Mouse (Mus musculus) bone marrow, adult 2 months (tissue): ENCODE data around the gene Siglecf. TPM values are rescaled to one million over a fixed set of nuclear protein-coding genes. Genes with fewer than 3 reads are reported as not detected.

Experiments
- H3K27ac ChIP-seq: fragments of 200-500 bp; 2 replicates; pipeline ENCODE4 v1.5.1; 2012; ENCODE audit warnings: low read depth, mild to moderate bottlenecking, control low read depth, inconsistent platforms, low read length; ENCODE audit not compliant: control insufficient read depth, poor library complexity, insufficient read depth
- H3K4me1 ChIP-seq: fragments of 200-500 bp; 2 replicates; pipeline ENCODE4 v1.6.1; 2011; ENCODE audit warnings: low read length; ENCODE audit not compliant: control insufficient read depth, insufficient read depth
- H3K4me3 ChIP-seq: fragments of 200-500 bp; replicated peaks from 2 replicates; pipeline ENCODE3; 2011; ENCODE audit warnings: mild to moderate bottlenecking, low read depth, low read length, control low read depth; ENCODE audit not compliant: control insufficient read depth
- CTCF ChIP-seq: fragments of 200-500 bp; IDR thresholded peaks from 2 replicates; pipeline ENCODE4 v1.5.1; 2011; ENCODE audit warnings: low read length, control low read depth; ENCODE audit not compliant: control insufficient read depth, insufficient read depth
- POLR2A ChIP-seq: fragments of 200-500 bp; IDR thresholded peaks from 2 replicates; pipeline ENCODE4 v1.6.1; 2011; ENCODE audit warnings: low read depth, mild to moderate bottlenecking, control low read depth, low read length, borderline replicate concordance; ENCODE audit not compliant: control insufficient read depth
- WGBS: fragments of 180-500 bp; shearing (Covaris S2); methylation state at CpG from one replicate; pipeline ENCODE4 v1.1.7; 2018; 5-methylcytosine and 5-hydroxymethylcytosine counted together
- polyA plus RNA-seq: library from polyadenylated mRNA; stranded (reverse); fragments of >200 nt; gene quantifications from 2 replicates; pipeline ENCODE4 v1.2.4, GENCODE M21; 2011; ENCODE audit warnings: low replicate concordance; ENCODE audit not compliant: missing spikeins, insufficient read depth, insufficient read length

Siglecf gene
- polyA plus RNA-seq, 1 experiment, result 3.3 TPM

DNA sequence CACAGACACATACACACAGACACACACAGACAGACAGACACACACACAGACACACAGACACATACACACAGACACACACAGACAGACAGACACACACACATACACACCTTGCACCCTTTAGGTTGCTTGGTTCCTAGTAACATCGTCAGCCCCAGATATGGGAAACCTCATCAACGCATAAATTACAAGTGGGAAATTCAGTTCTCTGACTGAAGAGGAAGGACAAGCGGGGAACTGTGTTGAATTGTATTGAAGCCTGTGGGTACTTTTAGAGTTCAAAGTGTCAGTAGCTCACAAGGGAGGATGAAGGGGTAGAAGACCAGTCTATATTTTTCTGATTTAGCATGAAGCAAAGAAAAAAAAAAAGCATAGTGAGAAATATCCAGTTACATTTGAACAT lies 56.4 kb downstream of the Siglecf start:
- Histone ChIP-seq H3K4me3 (no peak overlapping the region), H3K4me1 (peaks cover 5% of the 10 kb centered on the region; the same call in 1 of the 2 replicates), H3K27ac (peak overlapping the region; percentile 84; the same call in 1 of the 2 replicates)
- no peak for TF ChIP-seq POLR2A
- no peak for TF ChIP-seq CTCF
- WGBS, result 16% methylated on average over 3 of the region's 3 CpGs

DNA sequence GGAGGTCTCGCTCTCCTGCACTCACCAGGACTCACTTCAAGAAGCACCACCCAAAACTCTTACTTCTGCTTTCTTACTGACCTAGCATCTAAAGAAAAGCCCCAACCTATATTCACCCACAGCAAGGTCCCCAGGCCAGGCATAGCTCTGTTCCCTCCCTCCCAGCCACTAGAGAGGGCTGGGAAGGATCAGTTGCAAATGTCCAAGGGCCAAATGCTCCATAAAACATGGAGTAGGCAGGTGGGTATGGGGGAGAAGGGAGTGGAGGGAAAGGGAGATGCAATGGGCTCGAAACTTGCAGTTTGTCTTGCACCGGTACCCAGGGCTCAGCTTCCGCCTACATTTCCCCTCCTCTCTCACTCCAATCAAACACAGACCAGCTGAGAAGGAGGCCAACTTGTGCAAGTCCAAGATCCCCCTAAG lies 57.0 kb downstream of the Siglecf start, which contains the start of gene Siglecg:
Gene Siglecg (plus strand): TSS at position 74 of the 423 bp plus-strand sequence.
- Histone ChIP-seq H3K27ac (peak within 1 kb of the TSS; percentile 90), H3K4me1 (peaks cover 5% of the 10 kb centered on the region; the same call in 1 of the 2 replicates), H3K4me3 (peak within 1 kb of the TSS; percentile 90)
- WGBS, result 9% methylated on average over 4 of the region's 4 CpGs
- TF ChIP-seq POLR2A (no peak), CTCF (no peak)

DNA sequence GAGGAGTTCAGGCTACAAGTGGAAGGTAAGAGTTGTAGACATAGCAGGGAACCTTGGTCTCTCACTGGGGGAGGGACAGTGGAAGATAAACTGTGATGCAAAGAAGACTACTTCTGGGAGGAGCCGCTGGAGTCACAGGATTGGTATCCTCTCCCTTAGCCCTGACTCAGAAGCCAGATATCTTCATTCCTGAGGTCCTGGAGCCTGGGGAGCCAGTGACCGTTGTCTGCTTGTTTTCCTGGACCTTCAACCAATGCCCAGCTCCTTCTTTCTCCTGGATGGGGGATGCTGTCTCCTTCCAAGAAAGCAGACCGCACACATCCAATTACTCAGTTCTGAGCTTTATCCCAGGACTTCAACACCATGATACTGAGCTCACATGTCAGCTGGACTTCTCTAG lies 57.9 kb downstream of the Siglecf start:
- TF ChIP-seq POLR2A (no peak), CTCF (no peak)
- 66% methylated on average over 3 of the region's 3 CpGs for WGBS
- peaks cover 5% of the 10 kb centered on the region; the same call in 1 of the 2 replicates for H3K4me1 ChIP-seq
- H3K4me3 ChIP-seq, result peak overlapping the region; percentile 42
- peak overlapping the region; percentile 67; the same call in 1 of the 2 replicates for H3K27ac ChIP-seq

Other genes with a start within 250 kb of the Siglecf start
- gene Zfp936, start 237.1 kb upstream of the Siglecf start, polyA plus RNA-seq, result not detected in 2 replicates
- 3.4 and 17.7 TPM in 2 replicates for gene Zfp715, start 38.0 kb upstream of the Siglecf start, polyA plus RNA-seq
- 33.1 and 73.3 TPM in 2 replicates for gene Siglecg, start 56.9 kb downstream of the Siglecf start, polyA plus RNA-seq
- gene Lim2, start 76.3 kb downstream of the Siglecf start, polyA plus RNA-seq, result 1.9 and 2.1 TPM in 2 replicates
- 18.5 and 43.6 TPM in 2 replicates for gene Nkg7, start 85.7 kb downstream of the Siglecf start, polyA plus RNA-seq
- gene Cldnd2, start 89.4 kb downstream of the Siglecf start, polyA plus RNA-seq, result 2.0 and 4.7 TPM in 2 replicates
- gene Etfb, start 92.7 kb downstream of the Siglecf start, polyA plus RNA-seq, result 149 and 240 TPM in 2 replicates
- gene Gm45233, start 92.8 kb downstream of the Siglecf start, polyA plus RNA-seq, result not detected in 2 replicates
- 1.9 and 5.7 TPM in 2 replicates for gene Vsig10l, start 111.8 kb downstream of the Siglecf start, polyA plus RNA-seq
- gene Iglon5, start 138.7 kb downstream of the Siglecf start, polyA plus RNA-seq, result not detected in 2 replicates
- gene 4931406B18Rik, start 154.6 kb downstream of the Siglecf start, polyA plus RNA-seq, result 0.85 TPM in 1 of 2 replicates, not detected in the other
- 14.2 and 48.4 TPM in 2 replicates for gene Cd33, start 193.1 kb downstream of the Siglecf start, polyA plus RNA-seq
- 1.3 and 2.9 TPM in 2 replicates for gene Zfp658, start 210.9 kb downstream of the Siglecf start, polyA plus RNA-seq
- gene Zfp719, start 228.3 kb downstream of the Siglecf start, polyA plus RNA-seq, result 1.7 TPM in 2 replicates